Mouse (Mus musculus): ENCODE results near the gene Lhx8. TPM values are rescaled to one million over a fixed set of nuclear protein-coding genes. Genes with fewer than 3 reads are reported as not detected.

Lhx8 gene
- total and polyA plus RNA-seq, 3 experiments = not detected

- TF ChIP-seq CHD1 (IDR thresholded peaks at IDR 0.05; ENCODE audit: low read depth, low read length) (no peak), USF2 (IDR thresholded peaks at IDR 0.05; ENCODE audit: borderline replicate concordance in 1 of 2, insufficient read depth in 1 of 2, low read depth in 1 of 2, low read length in 2 of 2) (no peak), NELFE (IDR thresholded peaks at IDR 0.05; ENCODE audit: low read depth, low read length) (no peak), GABPA (IDR thresholded peaks at IDR 0.05; ENCODE audit: low read depth, low read length) (no peak), ZMIZ1 (IDR thresholded peaks at IDR 0.05; ENCODE audit: low read depth, low read length) (no peak), POLR2AphosphoS2 (IDR thresholded peaks at IDR 0.05; ENCODE audit: low read length) (no peak), MXI1 (IDR thresholded peaks at IDR 0.05; ENCODE audit: low read depth, low read length) (no peak), TCF12 (IDR thresholded peaks at IDR 0.05; ENCODE audit: low read depth, low read length) (no peak), GATA1 (IDR thresholded peaks at IDR 0.05; ENCODE audit: low read depth, low read length) (no peak), ZC3H11A (IDR thresholded peaks at IDR 0.05; ENCODE audit: low read depth, low read length) (no peak), SMC3 (IDR thresholded peaks at IDR 0.05; ENCODE audit: low read depth, low read length) (no peak), SIN3A (IDR thresholded peaks at IDR 0.05; ENCODE audit: low read length) (no peak), UBTF (IDR thresholded peaks at IDR 0.05; ENCODE audit: borderline replicate concordance, insufficient read depth, low read depth, low read length) (no peak), MAZ (IDR thresholded peaks at IDR 0.05; ENCODE audit: low read depth, low read length) (no peak)
- no peaks in the 10 kb centered on the region for H3K27me3 ChIP-seq (ENCODE audit: control insufficient read depth in 1 of 2, insufficient read depth in 2 of 2, low read length in 2 of 2)
- no peak for DNase-seq (ENCODE audit: low read depth, low spot score)
- H3K36me3 ChIP-seq (ENCODE audit: control insufficient read depth in 1 of 2, insufficient read depth in 2 of 2, low read length in 2 of 2) = no peaks in the 10 kb centered on the region
- no peaks in the 10 kb centered on the region for H3K79me2 ChIP-seq (ENCODE audit: control insufficient read depth, insufficient read depth, low read length, poor library complexity)
- no peaks in the 10 kb centered on the region for H3K4me1 ChIP-seq (ENCODE audit: control insufficient read depth in 1 of 2, insufficient read depth in 2 of 2, low read length in 2 of 2)
- no peaks in the 10 kb centered on the region for H3K9me3 ChIP-seq (replicated peaks; ENCODE audit: insufficient read depth, low read length)
- H3K9ac ChIP-seq (ENCODE audit: control insufficient read depth, low read depth, low read length, poor library complexity, severe bottlenecking) = no peak overlapping the region
- no peak overlapping the region for H3K27ac ChIP-seq (ENCODE audit: control insufficient read depth, low read depth, low read length)
- H3K4me3 ChIP-seq (ENCODE audit: control insufficient read depth in 1 of 2, insufficient read depth in 1 of 2, low read depth in 2 of 2, low read length in 2 of 2) = no peak overlapping the region
These were observed 28.8 kb upstream of the Lhx8 start for GRCm38 (mm10) chr3:154359231-154359630.

DNA sequence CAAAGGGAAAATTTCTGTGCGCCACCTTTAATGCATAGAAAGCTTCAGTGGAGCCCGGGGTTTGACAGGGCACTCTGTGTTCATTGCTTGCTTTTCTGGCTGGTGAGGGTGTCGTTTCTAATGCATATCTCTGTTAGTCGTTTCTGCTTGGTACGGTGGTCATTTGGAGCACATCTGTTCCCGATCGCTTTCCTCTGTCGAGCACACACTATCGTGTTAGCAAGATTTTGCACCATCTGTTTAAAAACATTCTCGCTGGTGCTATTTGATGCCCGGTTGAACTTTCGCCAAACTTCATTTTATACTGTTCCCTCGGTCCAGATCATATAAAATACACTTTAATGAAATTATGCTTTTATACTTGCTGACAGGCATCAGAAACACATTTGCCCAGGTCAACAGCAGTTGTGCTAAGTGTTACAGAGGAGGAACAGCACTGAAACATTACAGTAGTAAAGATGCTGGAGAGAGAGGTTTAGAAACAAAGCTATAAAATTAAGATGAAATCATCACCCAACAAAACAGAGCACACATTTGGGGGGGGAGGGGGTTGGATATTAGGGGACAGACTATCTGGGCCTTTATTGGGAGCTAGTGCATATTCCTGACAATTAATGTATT, 9.9 kb upstream of the Lhx8 start:
- H3K27me3 ChIP-seq (ENCODE audit: control insufficient read depth in 1 of 2, insufficient read depth in 2 of 2, low read length in 2 of 2) = no peaks in the 10 kb centered on the region
- H3K27ac ChIP-seq (ENCODE audit: control insufficient read depth, low read depth, low read length) = no peak overlapping the region
- no peaks in the 10 kb centered on the region for H3K36me3 ChIP-seq (ENCODE audit: control insufficient read depth in 1 of 2, insufficient read depth in 2 of 2, low read length in 2 of 2)
- no peak for DNase-seq (ENCODE audit: low read depth, low spot score)
- no peak overlapping the region for H3K4me3 ChIP-seq (ENCODE audit: control insufficient read depth in 1 of 2, insufficient read depth in 1 of 2, low read depth in 2 of 2, low read length in 2 of 2)
- H3K9me3 ChIP-seq (replicated peaks; ENCODE audit: insufficient read depth, low read length) = no peaks in the 10 kb centered on the region
- H3K9ac ChIP-seq (ENCODE audit: control insufficient read depth, low read depth, low read length, poor library complexity, severe bottlenecking) = no peak overlapping the region
- TF ChIP-seq CTCF (IDR thresholded peaks at IDR 0.05 in 2 of 3, conservative IDR thresholded peaks at IDR 0.05 in 1 of 3; ENCODE audit: control insufficient read depth in 1 of 3, insufficient read depth in 1 of 3, low read depth in 2 of 3, low read length in 3 of 3, poor library complexity in 1 of 3, severe bottlenecking in 1 of 3) = no peak
- H3K79me2 ChIP-seq (ENCODE audit: control insufficient read depth, insufficient read depth, low read length, poor library complexity) = no peaks in the 10 kb centered on the region
- H3K4me1 ChIP-seq (ENCODE audit: control insufficient read depth in 1 of 2, insufficient read depth in 2 of 2, low read length in 2 of 2) = no peaks in the 10 kb centered on the region
